Mouse (Mus musculus): ENCODE results near the gene Arfip1.
A peak's percentile ranks its signal among the peaks of the same experiment; 100 is the strongest.
"Not testable (repeated sequence)": the region's sequence is repeated elsewhere in the genome, so short reads cannot be mapped to it uniquely, and the experiment has no call there.

The Arfip1 gene

GRCm38 (mm10) chr3:84570501-84570900 lies 11.9 kb downstream of the Arfip1 start:
- no peak for DNase-seq (ENCODE audit: low spot score in 2 of 2)

GRCm38 (mm10) chr3:84569587-84569986 lies 12.8 kb downstream of the Arfip1 start:
- DNase-seq (ENCODE audit: low spot score in 2 of 2) = no peak

GRCm38 (mm10) chr3:84568540-84568939 lies 13.9 kb downstream of the Arfip1 start:
- no peak for DNase-seq (ENCODE audit: low spot score in 2 of 2)

GRCm38 (mm10) chr3:84563415-84563814 lies 19.0 kb downstream of the Arfip1 start:
- no peak for DNase-seq (ENCODE audit: low spot score in 2 of 2)

GRCm38 (mm10) chr3:84562911-84563310 lies 19.5 kb downstream of the Arfip1 start:
- DNase-seq (ENCODE audit: low spot score in 2 of 2) = not testable (repeated sequence)

GRCm38 (mm10) chr3:84558301-84558700 lies 24.1 kb downstream of the Arfip1 start:
- no peak for DNase-seq (ENCODE audit: low spot score in 2 of 2)

- DNase-seq (ENCODE audit: low spot score in 2 of 2) = no peak
Observed at GRCm38 (mm10) chr3:84555780-84556179, 26.6 kb downstream of the Arfip1 start.

GRCm38 (mm10) chr3:84547177-84547576 lies 35.2 kb downstream of the Arfip1 start:
- DNase-seq (ENCODE audit: low spot score in 2 of 2) = no peak

- DNase-seq (ENCODE audit: low spot score in 2 of 2) = peak; percentile 18 to 56
Observed at GRCm38 (mm10) chr3:84542450-84542849, 40.0 kb downstream of the Arfip1 start.

GRCm38 (mm10) chr3:84541881-84542280 lies 40.5 kb downstream of the Arfip1 start:
- DNase-seq (ENCODE audit: low spot score in 2 of 2) = no peak

GRCm38 (mm10) chr3:84540640-84541039 lies 41.8 kb downstream of the Arfip1 start:
- DNase-seq (ENCODE audit: low spot score in 2 of 2) = no peak

GRCm38 (mm10) chr3:84536987-84537386 lies 45.4 kb downstream of the Arfip1 start:
- no peak for DNase-seq (ENCODE audit: low spot score in 2 of 2)

GRCm38 (mm10) chr3:84533227-84533626 lies 49.2 kb downstream of the Arfip1 start:
- DNase-seq (ENCODE audit: low spot score in 2 of 2) = no peak

- no peak for DNase-seq (ENCODE audit: low spot score in 2 of 2)
Observed at GRCm38 (mm10) chr3:84529021-84529420, 53.4 kb downstream of the Arfip1 start.

GRCm38 (mm10) chr3:84524952-84525351 lies 57.5 kb downstream of the Arfip1 start:
- no peak for DNase-seq (ENCODE audit: low spot score in 2 of 2)

- no peak for DNase-seq (ENCODE audit: low spot score in 2 of 2)
Observed at GRCm38 (mm10) chr3:84516163-84516562, 66.3 kb downstream of the Arfip1 start.

GRCm38 (mm10) chr3:84512774-84513515 lies 69.5 kb downstream of the Arfip1 start:
- DNase-seq (ENCODE audit: low spot score in 2 of 2) = no peak

- DNase-seq (ENCODE audit: low spot score in 2 of 2) = no peak
Observed at GRCm38 (mm10) chr3:84505193-84505592, 77.2 kb downstream of the Arfip1 start.

GRCm38 (mm10) chr3:84504291-84504690 lies 78.1 kb downstream of the Arfip1 start:
- no peak for DNase-seq (ENCODE audit: low spot score in 2 of 2)

- no peak for DNase-seq (ENCODE audit: low spot score in 2 of 2)
Observed at GRCm38 (mm10) chr3:84502101-84502500, 80.3 kb downstream of the Arfip1 start.

- no peak for DNase-seq (ENCODE audit: low spot score in 2 of 2)
Observed at GRCm38 (mm10) chr3:84500491-84500890, 81.9 kb downstream of the Arfip1 start.

GRCm38 (mm10) chr3:84497718-84498117 lies 84.7 kb downstream of the Arfip1 start:
- no peak for DNase-seq (ENCODE audit: low spot score in 2 of 2)

- DNase-seq (ENCODE audit: low spot score in 2 of 2) = no peak
Observed at GRCm38 (mm10) chr3:84492657-84493056, 89.8 kb downstream of the Arfip1 start.

- DNase-seq (ENCODE audit: low spot score in 2 of 2) = no peak
Observed at GRCm38 (mm10) chr3:84492148-84492547, 90.3 kb downstream of the Arfip1 start.
